18 mouse cellular contexts compared by ENCODE assay signal in the genomic region with DNA sequence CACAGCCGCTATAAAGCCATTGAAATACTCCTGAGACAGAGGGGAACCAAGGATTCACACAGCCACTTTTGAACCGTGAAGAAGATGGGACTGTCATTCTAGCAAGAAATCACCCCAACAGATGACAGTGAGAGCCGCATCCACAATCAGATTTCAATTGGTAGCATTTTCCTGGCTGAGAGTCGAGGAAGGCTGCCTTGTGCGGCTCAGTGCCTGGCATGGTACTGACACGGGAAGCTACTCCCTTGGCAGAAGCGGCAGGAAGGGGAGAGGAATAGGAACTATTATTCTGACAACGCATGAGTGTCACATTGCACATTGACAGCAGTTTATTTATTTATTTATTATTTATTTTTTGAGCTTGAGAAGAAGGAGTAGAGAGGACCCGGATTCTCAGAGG.
A peak's percentile ranks its signal among the peaks of the same experiment; 100 is the strongest.
DNase-seq lines count a peak whose midpoint lies in the region; ATAC-seq lines count a peak whose summit lies in the region.
"Had no signal": no experiment of that assay in that cellular context is flagged by ENCODE, and none has a peak within 500 bp of the region (broad histone marks: within the 10 kb centered on the region; RNA-seq: fewer than 3 reads in every experiment).

No protein-coding gene starts in this region.

- H3K4me3 ChIP-seq in forebrain, embryonic 16.5 days (replicated peaks; ENCODE audit: low read length): no peak overlapping the region
- no peak overlapping the region for H3K4me3 ChIP-seq in forebrain, embryonic 15.5 days
- H3K4me3 ChIP-seq in midbrain, embryonic 11.5 days (ENCODE audit: low read depth, low read length): no peak overlapping the region
- no peak overlapping the region for H3K4me3 ChIP-seq in midbrain, embryonic 15.5 days
- no peak overlapping the region for H3K4me3 ChIP-seq in intestine, embryonic 15.5 days (replicated peaks)
- H3K4me3 ChIP-seq: embryonic facial prominence, embryonic 10.5 days; forebrain, embryonic 13.5 days; heart, adult 2 months; heart, embryonic 15.5 days; hindbrain, embryonic 15.5 days had no signal

- H3K9me3 ChIP-seq in forebrain, embryonic 16.5 days (ENCODE audit: control insufficient read depth, low read length): no peaks in the 10 kb centered on the region
- no peaks in the 10 kb centered on the region for H3K9me3 ChIP-seq in forebrain, embryonic 15.5 days
- no peaks in the 10 kb centered on the region; the same call in 1 of the 2 replicates for H3K9me3 ChIP-seq in midbrain, embryonic 11.5 days (ENCODE audit: control insufficient read depth, low read length)
- H3K9me3 ChIP-seq in midbrain, embryonic 15.5 days: no peaks in the 10 kb centered on the region
- H3K9me3 ChIP-seq in intestine, embryonic 15.5 days: no peaks in the 10 kb centered on the region
- H3K9me3 ChIP-seq: embryonic facial prominence, embryonic 10.5 days; forebrain, embryonic 13.5 days; heart, embryonic 15.5 days; hindbrain, embryonic 15.5 days had no signal

- no peak overlapping the region for H3K27ac ChIP-seq in forebrain, embryonic 16.5 days (ENCODE audit: low read length)
- no peak overlapping the region for H3K27ac ChIP-seq in forebrain, embryonic 15.5 days (replicated peaks)
- H3K27ac ChIP-seq in midbrain, embryonic 11.5 days (ENCODE audit: low read depth, low read length): no peak overlapping the region
- H3K27ac ChIP-seq in midbrain, embryonic 15.5 days: no peak overlapping the region
- no peak overlapping the region for H3K27ac ChIP-seq in intestine, embryonic 15.5 days
- H3K27ac ChIP-seq: embryonic facial prominence, embryonic 10.5 days; forebrain, embryonic 13.5 days; heart, adult 2 months; heart, embryonic 15.5 days; hindbrain, embryonic 15.5 days had no signal

- WGBS in forebrain, embryonic 16.5 days: 74% methylated on average over 9 of the region's 9 CpGs
- WGBS in forebrain, embryonic 15.5 days: 75% methylated on average over 9 of the region's 9 CpGs
- WGBS in midbrain, embryonic 11.5 days: 86% methylated on average over 9 of the region's 9 CpGs
- WGBS in midbrain, embryonic 15.5 days: 86% methylated on average over 9 of the region's 9 CpGs
- 85% methylated on average over 9 of the region's 9 CpGs for WGBS in intestine, embryonic 15.5 days

- H3K36me3 ChIP-seq in forebrain, embryonic 16.5 days (ENCODE audit: control insufficient read depth, insufficient read depth): no peaks in the 10 kb centered on the region
- H3K36me3 ChIP-seq in forebrain, embryonic 15.5 days: no peaks in the 10 kb centered on the region
- no peaks in the 10 kb centered on the region for H3K36me3 ChIP-seq in midbrain, embryonic 11.5 days (ENCODE audit: control insufficient read depth, insufficient read depth, low read length)
- H3K36me3 ChIP-seq in midbrain, embryonic 15.5 days (replicated peaks): no peaks in the 10 kb centered on the region
- no peaks in the 10 kb centered on the region for H3K36me3 ChIP-seq in intestine, embryonic 15.5 days
- H3K36me3 ChIP-seq: embryonic facial prominence, embryonic 10.5 days; heart, embryonic 15.5 days; hindbrain, embryonic 15.5 days had no signal

- ATAC-seq in forebrain, embryonic 16.5 days: peak; percentile 49; the same call in 1 of the 2 replicates
- no peak for ATAC-seq in forebrain, embryonic 15.5 days (replicated peaks)
- no peak for ATAC-seq in midbrain, embryonic 11.5 days (ENCODE audit: low FRiP score)
- ATAC-seq in midbrain, embryonic 15.5 days (replicated peaks): no peak
- no peak for ATAC-seq in intestine, embryonic 15.5 days
- ATAC-seq: forebrain, embryonic 13.5 days; intestine, postnatal 0 days had no signal

- no peaks in the 10 kb centered on the region for H3K4me1 ChIP-seq in forebrain, embryonic 16.5 days (replicated peaks; ENCODE audit: control insufficient read depth, insufficient read depth, low read length)
- H3K4me1 ChIP-seq in forebrain, embryonic 15.5 days: no peaks in the 10 kb centered on the region
- H3K4me1 ChIP-seq in midbrain, embryonic 11.5 days (ENCODE audit: control insufficient read depth, insufficient read depth, low read length): no peaks in the 10 kb centered on the region
- no peaks in the 10 kb centered on the region for H3K4me1 ChIP-seq in midbrain, embryonic 15.5 days
- no peaks in the 10 kb centered on the region for H3K4me1 ChIP-seq in intestine, embryonic 15.5 days (replicated peaks)
- H3K4me1 ChIP-seq: embryonic facial prominence, embryonic 10.5 days; forebrain, embryonic 13.5 days; heart, embryonic 15.5 days; hindbrain, embryonic 15.5 days had no signal

- no peak overlapping the region for H3K9ac ChIP-seq in forebrain, embryonic 16.5 days (replicated peaks; ENCODE audit: low read depth, low read length)
- H3K9ac ChIP-seq in forebrain, embryonic 15.5 days (replicated peaks): no peak overlapping the region
- H3K9ac ChIP-seq in midbrain, embryonic 11.5 days (ENCODE audit: low read length): no peak overlapping the region
- no peak overlapping the region for H3K9ac ChIP-seq in midbrain, embryonic 15.5 days
- H3K9ac ChIP-seq in intestine, embryonic 15.5 days: no peak overlapping the region
- H3K9ac ChIP-seq: forebrain, embryonic 13.5 days; heart, embryonic 15.5 days; hindbrain, embryonic 15.5 days had no signal

- H3K27me3 ChIP-seq in forebrain, embryonic 16.5 days (replicated peaks; ENCODE audit: control insufficient read depth, insufficient read depth, low read length): no peaks in the 10 kb centered on the region
- no peaks in the 10 kb centered on the region for H3K27me3 ChIP-seq in forebrain, embryonic 15.5 days
- no peaks in the 10 kb centered on the region for H3K27me3 ChIP-seq in midbrain, embryonic 11.5 days (ENCODE audit: control insufficient read depth, insufficient read depth, low read length)
- H3K27me3 ChIP-seq in midbrain, embryonic 15.5 days (replicated peaks): no peaks in the 10 kb centered on the region
- no peaks in the 10 kb centered on the region for H3K27me3 ChIP-seq in intestine, embryonic 15.5 days (replicated peaks)
- H3K27me3 ChIP-seq: forebrain, embryonic 13.5 days; heart, embryonic 15.5 days; hindbrain, embryonic 15.5 days had no signal

- peak; percentile 44 to 58 for DNase-seq in cerebellum, adult 18-20 months
- DNase-seq in cerebellum, adult 11-12 months: no peak
- peak; percentile 56 for DNase-seq in midbrain, embryonic 11.5 days (ENCODE audit: low spot score, missing footprints)
- DNase-seq: adrenal gland, postnatal 10 days; gastrocnemius, postnatal 10 days; heart, adult 2 months; heart, postnatal 14 days; kidney, adult 8-10 months had no signal

- H3K4me2 ChIP-seq in forebrain, embryonic 16.5 days (ENCODE audit: low read length): no peak overlapping the region
- H3K4me2 ChIP-seq in forebrain, embryonic 15.5 days (replicated peaks): no peak overlapping the region
- no peak overlapping the region for H3K4me2 ChIP-seq in midbrain, embryonic 11.5 days
- no peak overlapping the region for H3K4me2 ChIP-seq in midbrain, embryonic 15.5 days
- no peak overlapping the region for H3K4me2 ChIP-seq in intestine, embryonic 15.5 days (replicated peaks)
- H3K4me2 ChIP-seq: forebrain, embryonic 13.5 days; heart, embryonic 11.5 days; heart, embryonic 15.5 days; hindbrain, embryonic 15.5 days had no signal
